ENCODE assay signal across 18 mouse cellular contexts in genomic region chr4:136898084-136898598, GRCm38 (mm10). TPM values are rescaled to one million over a fixed set of nuclear protein-coding genes. Genes with fewer than 3 reads are reported as not detected.
DNase-seq lines count a peak whose midpoint lies in the region; ATAC-seq and TF ChIP-seq lines count a peak whose summit lies in the region.
"Had no signal": no experiment of that assay in that cellular context is flagged by ENCODE, and none has a peak within 500 bp of the region (broad histone marks: within the 10 kb centered on the region; RNA-seq: fewer than 3 reads in every experiment).

No protein-coding gene starts in this region.

- 38% methylated on average over 9 of the region's 9 CpGs for WGBS in kidney, embryonic 15.5 days
- 38% methylated on average over 9 of the region's 9 CpGs for WGBS in kidney, embryonic 16.5 days
- WGBS in spleen, adult 2 months: 69% methylated on average over 9 of the region's 9 CpGs
- WGBS in intestine, embryonic 16.5 days: 27% methylated on average over 9 of the region's 9 CpGs

- no peak for TF ChIP-seq POLR2A in spleen, adult 2 months (IDR thresholded peaks at IDR 0.05; ENCODE audit: low read depth, low read length)

- no peak for TF ChIP-seq CTCF in spleen, adult 2 months (IDR thresholded peaks at IDR 0.05; ENCODE audit: extremely low read depth, insufficient read depth, insufficient read length, insufficient replicate concordance)

- peaks cover 13% of the 10 kb centered on the region; the same call in 1 of the 2 replicates for H3K4me1 ChIP-seq in kidney, embryonic 15.5 days
- 0 out of 2 replicates have a peak, but pooled peaks cover 5% of the 10 kb centered on the region for H3K4me1 ChIP-seq in kidney, embryonic 16.5 days (ENCODE audit: insufficient read depth, low read length)
- H3K4me1 ChIP-seq in spleen, adult 2 months (ENCODE audit: control insufficient read depth, insufficient read depth, insufficient read length): no peaks in the 10 kb centered on the region
- H3K4me1 ChIP-seq in intestine, embryonic 16.5 days (ENCODE audit: control insufficient read depth, insufficient read depth, low read length): no peaks in the 10 kb centered on the region
- H3K4me1 ChIP-seq: heart, embryonic 13.5 days had no signal

- peaks cover 52% of the 10 kb centered on the region for H3K27me3 ChIP-seq in kidney, embryonic 15.5 days
- peaks cover 28% of the 10 kb centered on the region for H3K27me3 ChIP-seq in kidney, embryonic 16.5 days (ENCODE audit: insufficient read depth, low read length)
- H3K27me3 ChIP-seq in spleen, adult 2 months (ENCODE audit: control insufficient read depth, insufficient read depth, low read length): no peaks in the 10 kb centered on the region
- H3K27me3 ChIP-seq in intestine, embryonic 16.5 days (replicated peaks; ENCODE audit: control insufficient read depth, insufficient read depth, low read length): peaks cover 7% of the 10 kb centered on the region; the same call in 1 of the 2 replicates

- no peaks in the 10 kb centered on the region for H3K9me3 ChIP-seq in kidney, embryonic 15.5 days (replicated peaks)
- no peaks in the 10 kb centered on the region for H3K9me3 ChIP-seq in kidney, embryonic 16.5 days (ENCODE audit: low read length)
- no peaks in the 10 kb centered on the region for H3K9me3 ChIP-seq in intestine, embryonic 16.5 days (ENCODE audit: control insufficient read depth, low read length)
- H3K9me3 ChIP-seq: heart, embryonic 13.5 days; neural tube, embryonic 15.5 days had no signal

- no peaks in the 10 kb centered on the region for H3K36me3 ChIP-seq in kidney, embryonic 15.5 days
- H3K36me3 ChIP-seq in kidney, embryonic 16.5 days (ENCODE audit: insufficient read depth, low read length): no peaks in the 10 kb centered on the region
- no peaks in the 10 kb centered on the region for H3K36me3 ChIP-seq in spleen, adult 2 months (ENCODE audit: control insufficient read depth, insufficient read depth, low read length)
- H3K36me3 ChIP-seq in intestine, embryonic 16.5 days (ENCODE audit: control insufficient read depth, insufficient read depth, low read length): no peaks in the 10 kb centered on the region
- H3K36me3 ChIP-seq: heart, embryonic 13.5 days; neural tube, embryonic 15.5 days had no signal

- H3K9ac ChIP-seq in kidney, embryonic 15.5 days: no peak overlapping the region
- no peak overlapping the region for H3K9ac ChIP-seq in kidney, embryonic 16.5 days (replicated peaks; ENCODE audit: low read length)
- no peak overlapping the region; the same call in 1 of the 2 replicates for H3K9ac ChIP-seq in intestine, embryonic 16.5 days (ENCODE audit: low read depth, low read length)
- H3K9ac ChIP-seq: heart, embryonic 13.5 days; neural tube, embryonic 15.5 days had no signal

- no peak overlapping the region for H3K4me3 ChIP-seq in kidney, embryonic 15.5 days (replicated peaks)
- no peak overlapping the region for H3K4me3 ChIP-seq in kidney, embryonic 16.5 days (ENCODE audit: low read length)
- peak overlapping the region; percentile 21; the same call in 1 of the 2 replicates for H3K4me3 ChIP-seq in spleen, adult 2 months (ENCODE audit: extremely low read depth, insufficient read depth, insufficient read length)
- no peak overlapping the region for H3K4me3 ChIP-seq in intestine, embryonic 16.5 days (ENCODE audit: low read length)
- H3K4me3 ChIP-seq: erythroblast, embryonic 14.5 days; heart, embryonic 13.5 days; neural tube, embryonic 15.5 days had no signal

- H3K27ac ChIP-seq in kidney, embryonic 15.5 days: no peak overlapping the region
- H3K27ac ChIP-seq in kidney, embryonic 16.5 days (ENCODE audit: low read length): no peak overlapping the region
- peak overlapping the region; percentile 69 for H3K27ac ChIP-seq in spleen, adult 2 months (ENCODE audit: insufficient read depth, low read length)
- peak overlapping the region; percentile 64 for H3K27ac ChIP-seq in intestine, embryonic 16.5 days (ENCODE audit: low read length)
- H3K27ac ChIP-seq: heart, embryonic 13.5 days; neural tube, embryonic 15.5 days had no signal

- 0 out of 2 replicates have a peak, but pooled peaks have one; percentile 9 for ATAC-seq in kidney, embryonic 15.5 days (replicated peaks; ENCODE audit: low FRiP score)
- no peak for ATAC-seq in kidney, embryonic 16.5 days (ENCODE audit: low FRiP score, low TSS enrichment)
- peak; percentile 57 for ATAC-seq in intestine, embryonic 16.5 days
- ATAC-seq: forebrain, embryonic 16.5 days; Patski had no signal

- DNase-seq in spleen, adult 2 months (ENCODE audit: low read depth in 1 of 2, low spot score in 2 of 2): no peak
- no peak for DNase-seq in spleen, postnatal 4 days (ENCODE audit: low spot score in 2 of 2)
- no peak for DNase-seq in MN1 (ENCODE audit: low spot score)
- DNase-seq in urinary bladder, adult 2 months (ENCODE audit: low spot score): no peak
- DNase-seq: adrenal gland, postnatal 25 days; B cell, adult 2 months; cerebellum, adult 11-12 months; cerebellum, postnatal 36 days; heart, postnatal 36 days; lung, adult 18-20 months had no signal

- no peak overlapping the region for H3K4me2 ChIP-seq in kidney, embryonic 15.5 days
- H3K4me2 ChIP-seq in kidney, embryonic 16.5 days (replicated peaks; ENCODE audit: low read depth, low read length): no peak overlapping the region
- no peak overlapping the region for H3K4me2 ChIP-seq in intestine, embryonic 16.5 days (ENCODE audit: low read depth, low read length)
- H3K4me2 ChIP-seq: heart, embryonic 13.5 days; neural tube, embryonic 15.5 days had no signal

RNA-seq across cellular contexts. Expression of gene C1qa, which starts 0.5 kb away (rescaled TPM):
- polyA plus RNA-seq in kidney, embryonic 15.5 days (2015; fragmentation: Nextera tagmentation; extraction: Ambion mirVana): 19.9 and 24.3 TPM in 2 replicates
- 21.9 and 26.4 TPM in 2 replicates for polyA plus RNA-seq in kidney, embryonic 16.5 days (2015; fragmentation: Nextera tagmentation; extraction: Ambion mirVana)
- 214 and 227 TPM in 2 replicates for polyA plus RNA-seq in spleen, adult 2 months (2012; rRNA removed)
- 60.4 and 60.6 TPM in 2 replicates for polyA plus RNA-seq in intestine, embryonic 16.5 days (2015; fragmentation: Nextera tagmentation; extraction: Ambion mirVana)
- 129 and 140 TPM in 2 replicates for polyA plus RNA-seq in urinary bladder, adult 2 months (2012; rRNA removed)
- polyA plus RNA-seq: Patski had no signal

RNA-seq across cellular contexts. Expression of gene C1qc, which starts 5.3 kb away (rescaled TPM):
- 20.2 and 21.3 TPM in 2 replicates for polyA plus RNA-seq in kidney, embryonic 15.5 days (2015; fragmentation: Nextera tagmentation; extraction: Ambion mirVana)
- 14.7 and 17.9 TPM in 2 replicates for polyA plus RNA-seq in kidney, embryonic 16.5 days (2015; fragmentation: Nextera tagmentation; extraction: Ambion mirVana)
- polyA plus RNA-seq in spleen, adult 2 months (2012; rRNA removed): 436 and 459 TPM in 2 replicates
- polyA plus RNA-seq in intestine, embryonic 16.5 days (2015; fragmentation: Nextera tagmentation; extraction: Ambion mirVana): 28.4 and 32.9 TPM in 2 replicates
- 115 and 117 TPM in 2 replicates for polyA plus RNA-seq in urinary bladder, adult 2 months (2012; rRNA removed)
- polyA plus RNA-seq: Patski had no signal

RNA-seq across cellular contexts. Expression of gene C1qb, which starts 12.2 kb away (rescaled TPM):
- polyA plus RNA-seq in kidney, embryonic 15.5 days (2015; fragmentation: Nextera tagmentation; extraction: Ambion mirVana): 42.7 and 48.4 TPM in 2 replicates
- 40.1 and 44.3 TPM in 2 replicates for polyA plus RNA-seq in kidney, embryonic 16.5 days (2015; fragmentation: Nextera tagmentation; extraction: Ambion mirVana)
- polyA plus RNA-seq in spleen, adult 2 months (2012; rRNA removed): 284 and 304 TPM in 2 replicates
- 76.3 and 77.6 TPM in 2 replicates for polyA plus RNA-seq in intestine, embryonic 16.5 days (2015; fragmentation: Nextera tagmentation; extraction: Ambion mirVana)
- 160 and 175 TPM in 2 replicates for polyA plus RNA-seq in urinary bladder, adult 2 months (2012; rRNA removed)
- polyA plus RNA-seq: Patski had no signal

RNA-seq across cellular contexts. Expression of gene Epha8, which starts 58.5 kb away (rescaled TPM):
- 0.19 and 0.21 TPM in 2 replicates for polyA plus RNA-seq in kidney, embryonic 15.5 days (2015; fragmentation: Nextera tagmentation; extraction: Ambion mirVana)
- polyA plus RNA-seq in kidney, embryonic 16.5 days (2015; fragmentation: Nextera tagmentation; extraction: Ambion mirVana): 0.06 and 0.50 TPM in 2 replicates
- 0.40 and 0.46 TPM in 2 replicates for polyA plus RNA-seq in spleen, adult 2 months (2012; rRNA removed)
- polyA plus RNA-seq in intestine, embryonic 16.5 days (2015; fragmentation: Nextera tagmentation; extraction: Ambion mirVana): 0.33 and 0.54 TPM in 2 replicates
- polyA plus RNA-seq in urinary bladder, adult 2 months (2012; rRNA removed): 0.03 and 0.07 TPM in 2 replicates
- polyA plus RNA-seq: Patski had no signal

Comparison
In these comparisons a context has a peak if more than half of its experiments do, and no peak if none do; other contexts are left out.
1. H3K27ac ChIP-seq: peak in spleen, adult 2 months (single experiment) and intestine, embryonic 16.5 days (single experiment); none in kidney, embryonic 15.5 days (single experiment) and kidney, embryonic 16.5 days (single experiment).